Mouse (Mus musculus) thymus, adult 2 months (tissue): ENCODE measurements at regions not wholly inside any gene's neighbourhood (a gene's known extent, or its start where the extent isn't known, plus 50 kb on each side); places are given as distances from the start of the nearest gene placed in this dataset.

Experiments
- CTCF ChIP-seq: fragments of 200-500 bp; IDR thresholded peaks from 2 replicates; pipeline ENCODE4 v1.5.1; 2012; ENCODE audit warnings: mild to moderate bottlenecking, control low read depth, low read length, moderate library complexity, borderline replicate concordance; ENCODE audit not compliant: control insufficient read depth, poor library complexity, insufficient read depth; ENCODE audit errors: extremely low read depth
- POLR2A ChIP-seq: fragments of 200-500 bp; IDR thresholded peaks from 2 replicates; pipeline ENCODE4 v1.6.1; 2012; ENCODE audit warnings: mild to moderate bottlenecking, low read length, control low read depth, moderate library complexity; ENCODE audit not compliant: control insufficient read depth, poor library complexity, insufficient read depth; ENCODE audit errors: extremely low read depth

DNA sequence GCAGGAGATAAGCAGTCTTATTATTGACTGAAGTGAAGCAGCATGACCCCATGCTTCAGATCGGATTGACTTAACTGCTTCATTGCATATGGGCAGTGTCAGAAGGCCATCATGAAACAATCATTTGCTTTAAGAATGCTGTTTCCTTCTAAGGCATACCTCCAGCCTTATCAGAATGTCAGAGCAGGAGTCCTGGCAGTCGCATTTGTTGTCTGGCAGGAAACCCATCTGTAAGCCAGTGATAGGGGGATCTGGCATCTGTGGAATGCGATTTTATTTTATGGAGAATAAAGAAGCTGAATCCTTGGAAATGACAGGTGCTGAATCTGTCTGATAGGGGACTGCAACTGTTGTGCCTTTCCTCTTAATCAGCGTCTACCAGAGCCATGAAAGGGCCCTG is 338.3 kb downstream of the Tdrd3 start:
- TF ChIP-seq POLR2A, result no peak
- no peak for TF ChIP-seq CTCF
